Mouse (Mus musculus): ENCODE measurements at regions not wholly inside any gene's neighbourhood (a gene's known extent, or its start where the extent isn't known, plus 50 kb on each side); places are given as distances from the start of the nearest gene placed in this dataset.

GRCm38 (mm10) chr9:59096551-59097268 is 60.5 kb upstream of the Neo1 start:
- no peak overlapping the region for H3K4me3 ChIP-seq
- TF ChIP-seq SRF (IDR thresholded peaks at IDR 0.05; ENCODE audit: control insufficient read depth, insufficient read length, low read depth): no peak
- TF ChIP-seq TCF12 (IDR thresholded peaks at IDR 0.05; ENCODE audit: insufficient read depth, poor library complexity, severe bottlenecking): no peak
- TF ChIP-seq USF1 (IDR thresholded peaks at IDR 0.05; ENCODE audit: low read depth): no peak
- no peak for TF ChIP-seq MAX (IDR thresholded peaks at IDR 0.05; ENCODE audit: low read depth)
- no peak for TF ChIP-seq CEBPB (IDR thresholded peaks at IDR 0.05; ENCODE audit: insufficient read depth, poor library complexity, severe bottlenecking)
- TF ChIP-seq E2F4 (IDR thresholded peaks at IDR 0.05; ENCODE audit: insufficient read depth): no peak
- no peak for TF ChIP-seq REST (IDR thresholded peaks at IDR 0.05; ENCODE audit: insufficient read depth, insufficient read length)
- no peak for TF ChIP-seq MYOD1 (IDR thresholded peaks at IDR 0.05; ENCODE audit: control insufficient read depth in 1 of 3, insufficient read length in 2 of 3, low read depth in 2 of 3)
- no peak for TF ChIP-seq TCF3 (IDR thresholded peaks at IDR 0.05; ENCODE audit: insufficient read length, low read depth)
- TF ChIP-seq MYOG (IDR thresholded peaks at IDR 0.05; ENCODE audit: control insufficient read depth in 1 of 3, insufficient read depth in 1 of 3, insufficient read length in 2 of 3, low read depth in 2 of 3): no peak
- TF ChIP-seq POLR2A (IDR thresholded peaks at IDR 0.05; ENCODE audit: insufficient read length, low read depth): no peak
- no peak for TF ChIP-seq POLR2AphosphoS2 (IDR thresholded peaks at IDR 0.05; ENCODE audit: insufficient read length, low read depth)
- no peaks in the 10 kb centered on the region for H3K27me3 ChIP-seq (ENCODE audit: control insufficient read depth, insufficient read depth, insufficient read length)

GRCm38 (mm10) chr9:59095626-59096025 is 59.4 kb upstream of the Neo1 start:
- no peak overlapping the region for H3K4me3 ChIP-seq
- H3K27me3 ChIP-seq (ENCODE audit: control insufficient read depth, insufficient read depth, insufficient read length): no peaks in the 10 kb centered on the region
- H3K4me2 ChIP-seq (ENCODE audit: low read depth): no peak overlapping the region
- H3ac ChIP-seq (ENCODE audit: control insufficient read depth, insufficient read length): no peak overlapping the region
- no peaks in the 10 kb centered on the region for H3K36me3 ChIP-seq (ENCODE audit: control insufficient read depth, insufficient read depth)
- TF ChIP-seq POLR2AphosphoS2 (IDR thresholded peaks at IDR 0.05; ENCODE audit: insufficient read length, low read depth) (no peak), CEBPB (IDR thresholded peaks at IDR 0.05; ENCODE audit: insufficient read depth, poor library complexity, severe bottlenecking) (no peak), REST (IDR thresholded peaks at IDR 0.05; ENCODE audit: insufficient read depth, insufficient read length) (no peak)
- no peaks in the 10 kb centered on the region for H3K79me2 ChIP-seq (ENCODE audit: control insufficient read depth, insufficient read depth)

More at GRCm38 (mm10) chr9:59096551-59097268, 60.5 kb upstream of the Neo1 start:
- Histone ChIP-seq H3K79me2 (ENCODE audit: control insufficient read depth, insufficient read depth) (no peaks in the 10 kb centered on the region), H3ac (ENCODE audit: control insufficient read depth, insufficient read length) (no peak overlapping the region), H3K36me3 (ENCODE audit: control insufficient read depth, insufficient read depth) (no peaks in the 10 kb centered on the region), H3K4me2 (ENCODE audit: low read depth) (no peak overlapping the region)

DNA sequence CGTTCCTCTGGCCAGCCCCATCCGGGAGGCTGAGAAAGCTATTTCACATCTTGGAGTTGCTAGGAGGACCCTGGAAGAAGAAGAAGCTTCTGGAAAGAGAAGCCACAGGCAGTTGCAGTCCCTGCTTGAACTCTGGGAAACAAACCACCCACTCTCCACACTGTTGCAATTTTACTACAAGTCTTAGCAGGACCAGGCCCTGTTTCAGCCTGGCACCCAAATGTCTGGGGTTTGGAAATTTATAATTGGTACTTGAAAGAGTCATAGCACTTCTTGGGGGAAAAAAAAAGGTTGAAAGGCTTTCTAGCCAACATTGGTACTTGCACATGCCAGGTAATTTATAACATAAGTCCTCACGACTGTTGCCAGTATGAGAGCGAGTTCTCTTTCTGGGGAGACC is 57.9 kb upstream of the Neo1 start:
- no peaks in the 10 kb centered on the region for H3K36me3 ChIP-seq (ENCODE audit: control insufficient read depth, insufficient read depth)
- no peaks in the 10 kb centered on the region for H3K27me3 ChIP-seq (ENCODE audit: control insufficient read depth, insufficient read depth, insufficient read length)
- H3K4me3 ChIP-seq: no peak overlapping the region
- no peak overlapping the region for H3K4me2 ChIP-seq (ENCODE audit: low read depth)
- TF ChIP-seq REST (IDR thresholded peaks at IDR 0.05; ENCODE audit: insufficient read depth, insufficient read length): no peak
- TF ChIP-seq TCF12 (IDR thresholded peaks at IDR 0.05; ENCODE audit: insufficient read depth, poor library complexity, severe bottlenecking): no peak
- no peak for TF ChIP-seq MAX (IDR thresholded peaks at IDR 0.05; ENCODE audit: low read depth)
- TF ChIP-seq SRF (IDR thresholded peaks at IDR 0.05; ENCODE audit: control insufficient read depth, insufficient read length, low read depth): no peak
- no peak for TF ChIP-seq MYOG (IDR thresholded peaks at IDR 0.05; ENCODE audit: control insufficient read depth in 1 of 3, insufficient read depth in 1 of 3, insufficient read length in 2 of 3, low read depth in 2 of 3)
- TF ChIP-seq TCF3 (IDR thresholded peaks at IDR 0.05; ENCODE audit: insufficient read length, low read depth): no peak
- TF ChIP-seq USF1 (IDR thresholded peaks at IDR 0.05; ENCODE audit: low read depth): no peak
- no peak for TF ChIP-seq POLR2AphosphoS2 (IDR thresholded peaks at IDR 0.05; ENCODE audit: insufficient read length, low read depth)
- no peak for TF ChIP-seq MYOD1 (IDR thresholded peaks at IDR 0.05; ENCODE audit: control insufficient read depth in 1 of 3, insufficient read length in 2 of 3, low read depth in 2 of 3)
- no peak for TF ChIP-seq E2F4 (IDR thresholded peaks at IDR 0.05; ENCODE audit: insufficient read depth)
- TF ChIP-seq POLR2A (IDR thresholded peaks at IDR 0.05; ENCODE audit: insufficient read length, low read depth): no peak
- TF ChIP-seq CEBPB (IDR thresholded peaks at IDR 0.05; ENCODE audit: insufficient read depth, poor library complexity, severe bottlenecking): no peak
- H3ac ChIP-seq (ENCODE audit: control insufficient read depth, insufficient read length): no peak overlapping the region
- no peaks in the 10 kb centered on the region for H3K79me2 ChIP-seq (ENCODE audit: control insufficient read depth, insufficient read depth)

- Histone ChIP-seq H3K79me2 (ENCODE audit: control insufficient read depth, insufficient read depth) (no peaks in the 10 kb centered on the region), H3K4me2 (ENCODE audit: low read depth) (no peak overlapping the region), H3K27me3 (ENCODE audit: control insufficient read depth, insufficient read depth, insufficient read length) (no peaks in the 10 kb centered on the region), H3K4me3 (no peak overlapping the region), H3ac (ENCODE audit: control insufficient read depth, insufficient read length) (no peak overlapping the region), H3K36me3 (ENCODE audit: control insufficient read depth, insufficient read depth) (no peaks in the 10 kb centered on the region)
- TF ChIP-seq TCF3 (IDR thresholded peaks at IDR 0.05; ENCODE audit: insufficient read length, low read depth) (no peak), MYOD1 (IDR thresholded peaks at IDR 0.05; ENCODE audit: control insufficient read depth in 1 of 3, insufficient read length in 2 of 3, low read depth in 2 of 3) (no peak), MYOG (IDR thresholded peaks at IDR 0.05; ENCODE audit: control insufficient read depth in 1 of 3, insufficient read depth in 1 of 3, insufficient read length in 2 of 3, low read depth in 2 of 3) (no peak), SRF (IDR thresholded peaks at IDR 0.05; ENCODE audit: control insufficient read depth, insufficient read length, low read depth) (no peak), E2F4 (IDR thresholded peaks at IDR 0.05; ENCODE audit: insufficient read depth) (no peak), POLR2A (IDR thresholded peaks at IDR 0.05; ENCODE audit: insufficient read length, low read depth) (no peak), MAX (IDR thresholded peaks at IDR 0.05; ENCODE audit: low read depth) (no peak), REST (IDR thresholded peaks at IDR 0.05; ENCODE audit: insufficient read depth, insufficient read length) (no peak), POLR2AphosphoS2 (IDR thresholded peaks at IDR 0.05; ENCODE audit: insufficient read length, low read depth) (no peak), TCF12 (IDR thresholded peaks at IDR 0.05; ENCODE audit: insufficient read depth, poor library complexity, severe bottlenecking) (no peak), CEBPB (IDR thresholded peaks at IDR 0.05; ENCODE audit: insufficient read depth, poor library complexity, severe bottlenecking) (no peak)
Observed at GRCm38 (mm10) chr9:59091179-59091578, 54.9 kb upstream of the Neo1 start.

Data from myocyte (in vitro differentiated cells).